Mouse (Mus musculus) spleen, postnatal 14 days (tissue): ENCODE results near the gene Olfr1432.
"Not testable (repeated sequence)": the region's sequence is repeated elsewhere in the genome, so short reads cannot be mapped to it uniquely, and the experiment has no call there.

Experiments used
- DNase-seq, 2 experiments: peaks; one replicate each; pipeline ENCODE4 v3.0.0; 2021 to 2022; ENCODE audit warnings: low spot score in 2 of 2

Olfr1432 gene

GRCm38 (mm10) chr19:12232496-12232895 is at the start of gene Olfr1432:
Olfr1432 (minus strand) TSS chr19:12232596.
- DNase-seq, result not testable (repeated sequence)

DNA sequence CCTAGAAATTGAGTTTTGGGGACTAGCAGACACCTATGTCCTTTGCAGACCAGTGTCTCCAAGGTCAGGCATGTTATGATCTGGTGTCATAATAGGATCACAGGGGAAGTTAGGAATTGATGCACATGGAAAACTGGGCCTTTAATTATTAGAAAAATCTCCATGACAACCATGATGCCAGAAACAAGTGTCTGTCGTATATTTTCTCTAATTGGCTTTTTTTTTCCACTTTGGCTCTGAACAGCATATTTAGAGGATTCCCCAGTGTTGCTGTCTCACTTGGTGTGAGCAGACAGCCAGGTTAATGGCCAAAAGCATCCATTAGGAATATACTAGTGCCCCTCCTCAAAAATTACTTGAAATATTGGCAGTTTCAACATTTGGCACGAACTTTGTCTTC is 47.2 kb upstream of the Olfr1432 start, which contains the start of gene Olfr1434:
TSS of gene Olfr1434 (plus strand) at position 301 of the 400 bp plus-strand sequence.
- no peak for DNase-seq

DNA sequence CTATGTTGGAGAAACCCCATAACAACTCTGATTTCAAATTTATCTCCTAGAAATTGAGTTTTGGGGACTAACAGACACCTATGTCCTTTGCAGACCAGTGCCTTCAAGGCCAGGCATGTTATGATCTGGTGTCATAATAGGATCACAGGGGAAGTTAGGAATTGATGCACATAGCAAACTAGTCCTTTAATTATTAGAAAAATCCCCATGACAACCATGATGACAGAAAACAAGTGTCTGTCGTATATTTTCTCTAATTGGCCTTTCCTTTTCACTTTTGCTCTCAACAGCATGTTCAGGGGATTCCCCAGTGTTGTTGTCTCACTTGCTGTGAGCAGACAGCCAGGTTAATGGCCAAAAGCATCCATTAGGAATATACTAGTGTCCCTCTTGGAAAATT is 28.3 kb upstream of the Olfr1432 start, which contains the start of gene Olfr235:
TSS of gene Olfr235 (plus strand) at position 301 of the 400 bp plus-strand sequence.
- no peak for DNase-seq

GRCm38 (mm10) chr19:12241559-12241958 is 9.2 kb upstream of the Olfr1432 start, which contains the start of gene Olfr262:
Olfr262 (minus strand) TSS chr19:12241659.
- no peak for DNase-seq

- no peak for DNase-seq
These were observed 32.1 kb downstream of the Olfr1432 start, which contains the start of gene Olfr1431 for GRCm38 (mm10) chr19:12200334-12200733. Olfr1431 (plus strand) TSS chr19:12200634.

GRCm38 (mm10) chr19:12199076-12199475 is 33.3 kb downstream of the Olfr1432 start:
- DNase-seq, result not testable (repeated sequence)
